Mouse (Mus musculus) brown adipose tissue, adult 24 weeks (tissue): ENCODE results near the gene Pcna. TPM values are rescaled to one million over a fixed set of nuclear protein-coding genes. Genes with fewer than 3 reads are reported as not detected.

Source experiments
- H3K27ac ChIP-seq: fragments of 200-500 bp; replicated peaks from 2 replicates; pipeline ENCODE4 v1.5.1; 2012; ENCODE audit warnings: low read depth, mild to moderate bottlenecking, low read length
- H3K4me1 ChIP-seq: fragments of 200-500 bp; 2 replicates; pipeline ENCODE4 v1.6.1; 2012; ENCODE audit warnings: low read length, mixed read lengths; ENCODE audit not compliant: control insufficient read depth, insufficient read depth, insufficient read length
- H3K4me3 ChIP-seq: fragments of 200-500 bp; 2 replicates; pipeline ENCODE4 v1.5.1; 2012; ENCODE audit warnings: low read depth, mild to moderate bottlenecking, low read length, moderate library complexity; ENCODE audit not compliant: insufficient read depth
- polyA plus RNA-seq: library from polyadenylated mRNA; stranded (reverse); fragments of >200 nt; gene quantifications from 2 replicates; pipeline ENCODE4 v1.2.4, GENCODE M21; 2012; ENCODE audit not compliant: missing spikeins, insufficient read depth, insufficient read length

Gene Pcna
- polyA plus RNA-seq, 1 experiment = 56.1 TPM

DNA sequence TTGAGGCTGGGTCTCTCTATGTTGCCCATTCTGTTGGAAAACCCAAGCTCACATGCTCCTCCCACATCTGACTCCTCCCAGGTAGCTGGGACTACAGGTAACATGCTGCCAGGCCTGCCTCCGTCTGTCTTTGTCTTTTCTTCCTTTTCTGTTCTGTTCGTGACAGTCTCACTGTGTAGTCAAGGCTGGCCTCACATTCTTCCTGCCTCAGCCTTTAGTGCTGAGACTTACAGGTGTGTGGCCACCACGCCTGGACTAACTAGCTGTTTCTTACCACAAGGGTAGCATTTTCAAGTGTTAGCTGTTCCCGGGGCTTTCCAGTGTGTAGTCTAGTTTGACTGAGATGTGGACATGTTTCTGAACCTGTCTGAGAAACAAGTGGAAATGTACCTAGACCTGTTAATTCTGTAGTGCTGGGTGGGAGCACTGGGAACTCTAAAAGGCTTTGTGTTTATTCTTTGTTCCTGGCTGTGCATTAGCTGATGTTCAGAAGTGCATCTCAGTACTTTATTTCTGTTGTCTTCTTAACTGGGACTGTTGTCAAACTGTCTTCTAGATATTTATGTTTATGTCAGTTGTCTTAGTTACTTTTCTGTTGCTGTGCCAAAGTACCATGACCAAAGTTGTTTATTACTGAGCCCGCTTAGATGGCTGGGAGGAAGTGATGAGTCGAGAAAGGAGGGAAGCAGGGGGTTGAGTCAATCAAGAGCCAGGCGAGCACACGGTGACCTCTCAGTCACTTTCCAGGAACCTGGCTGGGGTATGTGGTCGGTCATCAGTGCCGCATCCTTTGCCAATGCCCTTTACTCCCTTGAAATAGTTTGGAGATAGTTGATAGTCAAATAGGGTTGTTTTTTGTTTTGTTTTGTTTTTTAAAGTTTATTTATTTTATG is 28.7 kb upstream of the Pcna start:
- Histone ChIP-seq H3K27ac (peak overlapping the region; percentile 60), H3K4me1 (peaks cover 44% of the 10 kb centered on the region), H3K4me3 (no peak overlapping the region)

DNA sequence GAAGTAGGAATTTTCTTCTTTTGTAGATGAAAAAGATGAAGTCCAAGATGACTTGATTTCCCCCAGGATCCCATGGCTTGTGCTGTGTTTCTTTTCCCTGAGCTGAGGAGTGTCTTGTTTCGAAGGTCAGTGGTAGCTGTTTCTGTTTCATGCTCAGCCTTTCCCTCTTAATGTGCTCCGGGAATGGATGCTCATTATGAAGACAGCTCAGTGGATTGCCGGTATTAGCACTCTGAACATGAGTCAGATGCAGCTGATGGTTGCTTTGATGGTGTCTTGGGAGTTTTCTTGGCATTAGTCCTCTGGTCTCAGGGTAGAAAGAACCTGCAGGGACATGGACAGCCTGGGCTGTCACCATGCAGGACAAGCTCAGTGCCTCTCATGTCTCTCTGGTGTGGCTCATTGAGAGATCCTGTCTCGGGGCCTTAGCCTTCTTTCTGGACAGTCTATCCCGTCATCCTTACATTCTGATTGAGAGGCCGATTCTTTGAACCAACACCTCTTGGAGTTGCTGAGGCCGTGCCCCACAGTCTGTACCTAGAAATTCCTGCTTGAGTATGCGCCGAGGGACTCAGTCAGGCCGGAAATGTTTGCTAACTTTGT is 27.5 kb upstream of the Pcna start:
- Histone ChIP-seq H3K4me1 (peaks cover 43% of the 10 kb centered on the region), H3K4me3 (no peak overlapping the region), H3K27ac (peak overlapping the region; percentile 30; the same call in 1 of the 2 replicates)

- Histone ChIP-seq H3K4me3 (no peak overlapping the region), H3K27ac (0 out of 2 replicates have a peak overlapping the region, but pooled peaks have one; percentile 19), H3K4me1 (peaks cover 38% of the 10 kb centered on the region)
Observed at GRCm38 (mm10) chr2:132279978-132280377, 26.9 kb upstream of the Pcna start.

GRCm38 (mm10) chr2:132279336-132279882 is 26.3 kb upstream of the Pcna start:
- H3K4me3 ChIP-seq = no peak overlapping the region
- peak overlapping the region; percentile 35 for H3K27ac ChIP-seq
- peaks cover 34% of the 10 kb centered on the region for H3K4me1 ChIP-seq

- H3K4me3 ChIP-seq = no peak overlapping the region
- H3K4me1 ChIP-seq = peaks cover 33% of the 10 kb centered on the region
- H3K27ac ChIP-seq = 0 out of 2 replicates have a peak overlapping the region, but pooled peaks have one; percentile 0
Observed at GRCm38 (mm10) chr2:132278273-132278853, 25.2 kb upstream of the Pcna start.

DNA sequence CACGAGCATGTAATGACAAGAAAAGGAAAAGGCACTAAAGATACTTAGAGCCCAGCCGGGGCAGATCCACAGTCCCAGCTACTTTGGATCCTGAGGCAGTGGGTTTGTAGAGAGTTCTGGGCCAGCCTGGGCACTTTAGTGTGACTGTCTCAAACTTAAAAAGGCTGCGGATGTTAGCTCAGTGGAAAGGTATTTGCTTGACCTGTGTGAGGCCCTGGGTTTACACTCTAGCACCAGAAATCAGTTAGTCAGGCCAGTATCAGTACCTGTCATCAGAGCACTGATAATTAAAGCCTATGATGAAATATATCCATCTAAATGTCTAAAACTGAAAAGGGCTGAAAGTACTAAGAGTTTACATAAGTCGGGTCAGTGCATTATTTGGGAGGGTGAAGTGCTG is 23.1 kb upstream of the Pcna start:
- Histone ChIP-seq H3K4me3 (no peak overlapping the region), H3K4me1 (peaks cover 25% of the 10 kb centered on the region), H3K27ac (no peak overlapping the region)

GRCm38 (mm10) chr2:132275527-132275926 is 22.4 kb upstream of the Pcna start:
- H3K4me1 ChIP-seq = peaks cover 20% of the 10 kb centered on the region
- no peak overlapping the region for H3K27ac ChIP-seq
- H3K4me3 ChIP-seq = no peak overlapping the region

GRCm38 (mm10) chr2:132272694-132273389 is 19.7 kb upstream of the Pcna start:
- no peak overlapping the region for H3K4me3 ChIP-seq
- no peak overlapping the region for H3K27ac ChIP-seq
- peaks cover 17% of the 10 kb centered on the region for H3K4me1 ChIP-seq

GRCm38 (mm10) chr2:132270331-132270951 is 17.3 kb upstream of the Pcna start:
- Histone ChIP-seq H3K4me1 (peaks cover 17% of the 10 kb centered on the region), H3K27ac (no peak overlapping the region), H3K4me3 (no peak overlapping the region)

GRCm38 (mm10) chr2:132269217-132269616 is 16.1 kb upstream of the Pcna start:
- Histone ChIP-seq H3K4me1 (peaks cover 20% of the 10 kb centered on the region), H3K27ac (0 out of 2 replicates have a peak overlapping the region, but pooled peaks have one; percentile 10), H3K4me3 (no peak overlapping the region)

DNA sequence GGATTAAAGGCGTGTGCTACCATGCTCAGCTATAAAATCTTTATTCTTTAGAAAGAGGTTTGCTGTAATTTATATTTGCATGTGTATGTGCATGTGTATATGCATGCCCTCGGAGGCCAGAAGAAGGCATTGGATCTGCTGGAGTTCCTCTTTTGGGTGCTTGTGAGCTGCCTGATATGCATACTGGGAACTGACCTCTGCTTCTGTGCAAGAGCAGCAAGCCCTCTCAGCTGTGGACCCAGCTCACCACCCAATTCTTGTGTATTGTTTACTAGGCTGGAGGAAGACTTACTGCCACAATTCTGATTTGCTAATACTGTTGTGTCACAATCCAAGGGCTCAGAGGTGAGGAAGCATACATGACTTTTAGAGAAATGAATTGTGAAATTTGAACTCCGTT is 13.0 kb upstream of the Pcna start:
- Histone ChIP-seq H3K27ac (no peak overlapping the region), H3K4me1 (peaks cover 17% of the 10 kb centered on the region), H3K4me3 (no peak overlapping the region)

- Histone ChIP-seq H3K4me1 (peaks cover 13% of the 10 kb centered on the region), H3K4me3 (peak overlapping the region; percentile 14; the same call in 1 of the 2 replicates), H3K27ac (peak overlapping the region; percentile 65; the same call in 1 of the 2 replicates)
Observed at GRCm38 (mm10) chr2:132265196-132265595, 12.1 kb upstream of the Pcna start.

- peaks cover 8% of the 10 kb centered on the region for H3K4me1 ChIP-seq
- peak overlapping the region; percentile 91 for H3K4me3 ChIP-seq
- H3K27ac ChIP-seq = peak overlapping the region; percentile 67
Observed at GRCm38 (mm10) chr2:132264266-132264710, 11.2 kb upstream of the Pcna start.
